Mouse (Mus musculus) frontal cortex, adult 2 months (tissue): ENCODE results near the gene Cacna1a. TPM values are rescaled to one million over a fixed set of nuclear protein-coding genes. Genes with fewer than 3 reads are reported as not detected.

Experiments used
- DNase-seq, 2 experiments: peaks; one replicate each; pipeline ENCODE4 v3.0.0; 2022; ENCODE audit warnings: low spot score in 1 of 2; ENCODE audit errors: extremely low spot score in 1 of 2
- polyA plus RNA-seq: library from polyadenylated mRNA; depleted of rRNA; stranded (reverse); fragments of >200 nt; gene quantifications from 2 replicates; pipeline ENCODE4 v1.2.3, GENCODE M21; 2012; rRNA removed

Cacna1a gene
- polyA plus RNA-seq, result 130 and 131 TPM in 2 replicates

GRCm38 (mm10) chr8:84388275-84388674 is at the start of gene Cacna1a:
Gene Cacna1a, plus strand, starts transcription at chr8:84388440.
- no peak for DNase-seq

DNA sequence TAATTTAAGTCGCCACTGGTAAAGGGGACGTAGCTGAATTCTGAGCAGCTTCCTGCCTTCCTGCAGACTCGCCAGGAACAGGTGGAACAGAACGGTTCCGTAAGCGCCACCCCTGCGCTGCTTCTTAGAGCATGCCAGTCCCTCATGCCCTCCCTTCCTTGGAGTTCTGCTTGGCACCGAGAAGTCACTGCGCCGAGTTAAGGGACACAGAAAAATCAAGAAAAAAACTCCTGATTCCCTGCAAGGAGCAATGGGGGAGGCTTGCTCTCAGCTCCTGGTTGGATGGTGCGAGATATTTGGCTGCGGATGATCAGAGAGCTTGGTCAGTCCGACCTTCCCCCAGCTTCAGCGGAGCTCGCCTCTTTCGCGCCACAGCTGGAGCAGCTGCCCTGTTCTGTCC is 49.7 kb upstream of the Cacna1a start:
- DNase-seq, result peak in 1 of 2 experiments; percentile 52

DNA sequence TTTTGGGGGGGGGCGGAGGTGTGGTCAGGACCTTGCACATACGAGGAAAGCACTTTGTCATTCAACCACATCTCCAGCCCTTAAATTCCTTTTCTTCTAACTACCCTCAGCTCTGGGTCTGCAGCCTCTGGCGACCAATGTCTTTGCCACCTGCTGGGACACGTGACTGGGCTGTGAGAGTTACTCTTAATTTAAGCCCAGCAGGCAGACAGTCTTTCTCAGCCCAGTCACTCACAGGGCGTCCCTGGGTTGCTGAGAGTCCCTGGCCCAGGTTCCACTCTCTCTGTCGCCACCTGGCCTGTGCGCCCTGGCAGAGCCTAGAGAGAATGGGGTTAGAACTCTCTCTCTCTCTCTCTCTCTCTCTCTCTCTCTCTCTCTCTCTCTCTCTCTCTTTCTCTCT is 48.9 kb upstream of the Cacna1a start:
- DNase-seq, result no peak

- no peak for DNase-seq
Measured at GRCm38 (mm10) chr8:84339867-84340266, 48.4 kb upstream of the Cacna1a start.

DNA sequence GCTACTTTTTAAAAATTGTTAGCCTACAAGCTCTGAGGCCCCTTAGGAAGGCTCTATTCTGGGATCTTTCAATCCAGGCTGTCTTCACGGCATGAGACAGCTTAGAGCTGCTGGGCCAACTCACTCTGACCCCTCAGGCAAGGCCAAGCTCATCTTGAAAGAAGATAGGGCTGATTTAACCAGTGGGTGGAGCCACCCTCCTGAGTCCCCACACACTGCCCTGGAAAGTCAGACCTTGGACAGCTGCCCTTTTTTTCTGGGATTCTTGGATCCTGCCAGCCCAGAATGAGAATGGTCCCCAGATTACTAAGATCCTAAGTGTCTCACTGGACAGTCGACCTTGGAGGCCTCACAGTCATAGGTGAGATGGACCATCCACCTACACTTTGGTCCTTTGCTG is 47.6 kb upstream of the Cacna1a start:
- DNase-seq, result no peak

DNA sequence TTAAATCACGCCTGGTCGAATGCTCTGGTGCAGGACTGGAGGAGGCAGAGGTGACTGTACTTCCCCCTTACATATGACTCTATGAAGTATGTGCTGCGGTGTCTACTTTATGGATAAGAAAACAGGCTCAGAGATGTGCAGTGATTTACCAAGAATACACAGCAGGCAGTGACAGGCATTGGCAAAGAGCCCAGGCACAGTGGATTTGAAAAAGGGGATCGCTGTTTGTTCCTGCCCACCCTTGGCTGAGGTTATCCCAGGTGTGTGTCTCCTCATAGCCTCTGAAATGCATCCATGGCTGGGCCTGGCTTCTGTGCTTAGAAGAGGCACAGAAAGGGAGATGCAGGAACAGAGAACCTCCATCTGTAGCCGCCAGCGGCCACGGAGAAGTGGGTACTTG is 42.7 kb upstream of the Cacna1a start:
- no peak for DNase-seq

- no peak for DNase-seq
Measured at GRCm38 (mm10) chr8:84346421-84346820, 41.8 kb upstream of the Cacna1a start.

DNA sequence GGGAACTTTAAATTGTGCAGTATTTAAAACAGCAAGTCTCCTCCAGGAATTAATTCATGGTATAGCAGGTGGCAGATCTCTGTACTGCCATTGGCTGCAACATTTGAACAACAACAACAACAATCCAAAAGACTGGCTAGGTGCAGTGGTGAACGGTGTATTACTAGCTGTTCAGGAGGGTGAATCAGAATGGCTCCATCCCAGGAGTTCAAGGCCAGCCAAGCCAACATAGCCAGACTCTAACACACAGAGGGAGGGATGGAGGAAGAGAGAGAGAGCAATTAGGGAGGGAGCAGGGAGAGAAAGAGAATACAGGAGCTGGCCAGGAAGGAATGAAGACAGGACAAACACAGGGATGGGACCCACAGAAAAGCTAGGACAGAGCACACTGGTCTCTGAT is 38.7 kb upstream of the Cacna1a start:
- no peak for DNase-seq

GRCm38 (mm10) chr8:84350960-84351359 is 37.3 kb upstream of the Cacna1a start:
- no peak for DNase-seq

- no peak for DNase-seq
Measured at GRCm38 (mm10) chr8:84356482-84356881, 31.8 kb upstream of the Cacna1a start.

DNA sequence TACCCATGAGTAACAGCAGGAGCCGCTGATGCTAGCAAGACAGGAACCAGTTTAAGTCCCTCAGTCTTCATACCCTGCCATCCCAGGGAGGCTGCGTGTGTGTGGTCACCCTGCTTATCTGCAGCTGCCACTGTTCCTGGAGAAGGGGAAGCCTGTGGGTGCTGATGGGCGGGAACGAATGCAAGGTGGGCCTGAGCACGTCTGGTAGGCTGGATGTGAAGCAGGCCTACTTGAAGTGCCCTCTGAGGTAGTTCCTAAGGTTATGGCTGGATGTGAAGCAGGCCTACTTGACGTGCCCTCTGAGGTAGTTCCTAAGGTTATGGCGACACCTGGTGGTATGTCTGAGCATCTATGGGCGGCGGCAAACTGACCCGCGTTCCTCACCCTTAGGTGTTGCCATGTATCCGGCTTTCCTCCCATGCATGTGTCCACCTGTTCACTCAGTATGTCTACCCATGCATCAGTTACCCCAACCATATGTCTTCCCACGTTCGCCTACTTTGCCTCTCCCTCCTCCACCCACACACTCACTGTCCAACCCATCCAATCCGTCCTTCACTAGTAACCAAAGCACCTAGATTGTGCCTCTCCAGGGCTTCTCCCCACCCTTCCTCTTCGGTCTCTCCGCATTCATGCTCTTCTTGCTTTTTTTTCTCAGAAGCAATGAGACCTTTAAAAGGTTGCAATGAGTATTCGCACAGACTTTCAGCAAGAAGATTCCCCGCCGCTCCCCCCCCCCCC is 30.4 kb upstream of the Cacna1a start:
- peak in 1 of 2 experiments; percentile 87 for DNase-seq

DNA sequence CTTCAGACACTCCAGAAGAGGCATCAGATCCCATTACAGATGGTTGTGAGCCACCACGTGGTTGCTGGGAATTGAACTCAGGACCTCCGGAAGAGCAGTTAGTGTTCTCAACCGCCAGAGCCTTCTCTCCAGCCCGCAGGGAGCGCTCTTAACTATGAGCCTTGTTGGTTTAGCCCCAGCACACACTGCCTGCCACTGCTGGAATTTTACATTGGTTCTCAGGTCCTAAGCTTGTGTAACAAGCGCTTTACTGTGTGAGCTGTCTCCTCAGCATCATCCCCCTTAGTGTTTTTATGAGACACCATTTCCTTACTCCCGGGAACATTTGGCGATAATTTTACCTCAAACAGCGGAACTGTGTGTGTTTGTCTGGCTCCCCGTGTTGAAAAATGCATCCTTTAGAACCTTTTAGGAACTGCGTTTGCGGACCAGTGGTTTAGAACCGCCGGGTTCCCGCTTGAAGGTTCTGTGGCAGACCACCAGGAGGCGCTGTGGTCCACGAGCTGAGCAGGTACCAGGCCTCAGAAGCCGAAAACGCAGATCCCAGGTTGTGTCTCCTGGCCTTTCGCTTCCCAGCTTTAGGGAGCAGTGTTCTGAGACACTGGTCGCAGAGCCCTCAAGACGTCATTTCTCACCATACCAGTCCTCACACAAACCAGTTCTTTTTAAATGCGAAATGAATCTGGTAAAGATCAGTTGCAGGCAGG is 24.7 kb upstream of the Cacna1a start:
- DNase-seq, result peak; percentile 30 to 90

GRCm38 (mm10) chr8:84365197-84365596 is 23.0 kb upstream of the Cacna1a start:
- no peak for DNase-seq

GRCm38 (mm10) chr8:84370972-84371371 is 17.3 kb upstream of the Cacna1a start:
- DNase-seq, result no peak

GRCm38 (mm10) chr8:84375038-84375437 is 13.2 kb upstream of the Cacna1a start:
- peak in 1 of 2 experiments; percentile 43 for DNase-seq

DNA sequence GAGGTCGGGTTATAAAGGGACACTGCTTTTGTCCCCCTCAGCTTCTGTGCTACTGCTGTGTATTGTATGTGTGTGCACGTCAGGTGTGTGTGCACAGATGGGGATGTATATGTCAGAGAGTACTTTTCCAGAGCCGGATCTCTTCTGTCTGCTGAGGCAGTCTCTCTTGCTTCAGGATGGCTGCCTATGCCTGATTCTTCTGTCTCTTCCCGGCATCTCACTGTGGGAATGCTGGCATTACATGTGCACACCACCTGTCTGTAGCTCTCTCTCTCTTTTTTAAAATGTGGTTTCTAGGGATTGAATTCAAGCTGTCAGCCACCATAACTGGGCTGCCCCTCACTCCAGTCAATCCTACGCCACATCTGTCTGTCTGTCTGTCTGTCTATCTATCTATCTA is 12.4 kb upstream of the Cacna1a start:
- no peak for DNase-seq

- DNase-seq, result peak in 1 of 2 experiments; percentile 19
Measured at GRCm38 (mm10) chr8:84376564-84376963, 11.7 kb upstream of the Cacna1a start.

- no peak for DNase-seq
Measured at GRCm38 (mm10) chr8:84381676-84382075, 6.6 kb upstream of the Cacna1a start.

DNA sequence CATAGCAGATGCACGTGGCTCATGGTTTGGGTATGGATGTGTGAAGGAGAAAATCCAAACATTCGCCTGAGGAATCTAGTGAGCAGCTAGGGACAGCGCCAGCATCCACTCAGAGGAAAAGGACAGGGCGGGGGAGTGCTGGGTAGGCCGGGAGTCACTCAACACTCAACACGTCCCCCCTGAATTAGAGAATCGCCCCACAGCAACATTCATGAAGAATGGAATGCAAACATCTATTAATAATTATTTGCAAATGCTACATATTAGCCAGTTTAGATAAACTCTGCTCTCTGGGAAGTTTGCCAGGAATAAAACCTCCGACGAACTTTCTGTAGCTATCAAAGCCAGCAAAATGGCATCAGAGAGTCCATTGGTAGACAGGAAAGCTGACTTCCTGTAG is 533 bp downstream of the Cacna1a start:
- no peak for DNase-seq

DNA sequence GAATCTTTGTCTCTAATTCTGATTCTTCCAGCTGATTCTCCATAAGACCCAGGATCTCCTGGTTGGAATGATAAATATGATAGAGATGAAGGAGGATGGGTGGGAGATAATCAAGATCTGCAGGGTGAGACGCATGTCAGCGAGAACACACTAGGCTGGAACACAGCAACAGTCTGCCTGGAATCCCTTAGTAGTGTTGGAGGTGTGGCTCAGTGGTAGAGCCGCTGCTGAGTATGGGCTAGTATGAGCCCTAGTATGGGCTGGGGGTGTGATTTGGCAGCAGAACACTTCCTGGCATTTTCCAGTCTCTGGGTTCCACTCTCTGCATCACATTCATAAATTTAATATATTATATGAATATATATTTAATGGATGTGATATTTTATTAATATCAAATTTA is 933 bp downstream of the Cacna1a start:
- no peak for DNase-seq

DNA sequence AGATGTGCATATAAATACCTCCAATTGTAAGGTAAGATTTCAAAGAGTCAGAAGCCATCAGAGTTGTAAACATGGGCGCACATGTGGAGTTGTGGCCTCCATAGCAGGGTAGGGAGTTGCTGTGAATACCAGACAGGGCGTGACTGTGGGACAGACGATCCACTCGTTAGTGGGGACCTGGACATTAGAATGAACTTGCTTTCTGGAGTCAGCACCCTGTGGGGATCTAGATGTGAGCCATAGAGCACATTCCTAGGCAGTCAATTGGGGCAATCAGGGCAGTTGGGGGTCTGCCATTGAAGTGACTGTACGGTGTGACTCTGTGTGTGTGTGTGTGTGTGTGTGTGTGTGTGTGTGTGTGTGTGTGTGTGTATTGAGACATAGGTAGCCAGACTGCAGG is 3.4 kb downstream of the Cacna1a start:
- no peak for DNase-seq
